Mouse (Mus musculus) lung, postnatal 36 days (tissue): Measurements from ENCODE around the gene Aldh9a1.

Experiments
- DNase-seq: peaks from one replicate; pipeline ENCODE4 v3.0.0; 2022; ENCODE audit warnings: mixed read lengths

The Aldh9a1 gene

DNA sequence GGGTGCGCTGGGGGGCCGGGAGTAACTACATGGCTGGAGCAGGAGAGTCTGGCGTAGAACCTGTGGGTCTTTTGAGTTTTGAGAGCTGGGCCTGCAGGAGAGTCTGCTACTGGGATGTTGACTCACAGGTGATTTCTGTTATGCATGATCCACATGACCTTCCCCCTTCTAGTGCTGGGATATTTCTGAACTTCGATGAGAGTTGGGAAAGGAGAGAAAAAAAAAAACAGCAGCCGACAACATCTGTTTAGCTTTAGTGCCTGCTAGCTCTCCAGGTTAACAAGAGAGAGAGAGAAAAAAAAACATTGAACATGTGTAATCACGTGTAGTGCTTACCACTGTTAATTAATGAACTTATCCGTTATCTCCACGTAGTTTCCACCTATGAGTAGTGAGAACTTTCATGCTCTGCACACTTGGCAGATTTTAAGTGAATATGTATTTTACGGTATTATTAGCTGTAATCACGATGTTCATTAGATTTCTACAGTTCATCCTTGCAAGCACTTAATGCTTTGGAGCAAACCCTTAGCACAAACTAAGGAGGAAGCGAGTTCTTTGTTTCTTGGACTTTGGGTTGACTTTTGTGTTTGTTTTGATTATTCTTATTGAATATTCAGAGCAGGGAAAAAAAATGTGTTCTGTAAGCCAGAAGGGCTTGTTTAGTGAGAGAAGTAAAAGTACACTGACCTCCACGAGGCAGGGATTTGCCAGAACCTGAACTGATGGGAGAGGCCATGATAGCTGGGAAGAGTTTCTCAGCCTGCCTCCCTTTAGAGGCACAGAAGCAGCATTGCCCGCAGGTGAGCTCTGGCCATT is 1.0 kb downstream of the Aldh9a1 start:
- no peak for DNase-seq

DNA sequence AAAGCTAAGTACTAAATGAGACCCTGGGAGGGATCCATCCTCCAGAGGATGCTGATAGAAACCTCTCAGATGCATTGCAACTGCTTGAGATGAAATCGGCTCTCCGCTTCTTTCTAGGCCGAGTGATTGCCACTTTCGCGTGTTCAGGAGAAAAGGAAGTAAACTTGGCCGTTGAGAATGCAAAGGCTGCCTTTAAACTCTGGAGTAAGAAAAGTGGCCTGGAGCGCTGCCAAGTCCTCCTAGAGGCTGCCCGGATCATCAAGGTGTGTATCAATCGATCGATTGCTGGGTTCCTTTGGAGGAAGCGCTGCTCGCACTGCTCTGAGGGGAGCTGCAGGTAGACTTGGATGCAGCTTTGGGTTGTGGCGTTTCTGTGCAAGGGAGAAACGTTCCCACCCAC is 2.6 kb downstream of the Aldh9a1 start:
- DNase-seq, result no peak

DNA sequence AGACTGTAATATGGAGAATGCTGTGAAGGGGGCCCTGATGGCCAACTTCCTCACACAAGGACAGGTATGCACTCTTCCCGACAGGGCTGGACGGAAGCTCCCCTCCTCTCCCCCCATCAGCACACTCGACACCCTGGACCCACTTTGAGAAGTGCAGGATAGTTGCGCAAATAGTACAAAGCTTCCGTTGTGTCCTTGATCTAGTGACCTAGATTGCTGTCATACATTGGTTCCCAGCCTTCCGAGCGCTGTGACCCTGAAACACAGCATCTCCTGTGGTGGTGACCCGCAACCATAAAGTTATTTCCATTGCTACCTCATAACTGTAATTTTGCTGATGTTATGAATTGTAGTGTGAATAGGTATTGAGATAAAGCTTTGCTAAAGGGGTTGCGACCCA is 7.6 kb downstream of the Aldh9a1 start:
- no peak for DNase-seq

DNA sequence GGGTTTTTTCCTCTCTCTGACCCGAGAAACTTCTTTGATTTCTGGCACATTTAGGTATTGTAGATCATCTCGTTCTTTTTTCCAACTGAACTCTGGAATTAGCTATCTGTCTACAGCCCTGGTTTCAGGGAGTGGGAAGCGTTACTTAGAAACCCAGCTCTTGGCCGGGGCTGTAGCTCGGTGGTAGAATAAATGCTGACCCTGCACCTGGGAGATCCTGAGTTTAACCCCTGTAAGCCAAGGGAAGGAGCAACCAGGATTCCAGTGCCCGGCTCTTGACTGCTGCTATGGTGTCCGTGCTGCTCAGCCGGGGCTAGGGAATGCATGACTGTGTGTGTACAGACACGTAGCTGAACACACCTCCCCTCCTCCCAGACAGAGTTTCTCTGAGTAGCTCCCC is 8.9 kb downstream of the Aldh9a1 start:
- no peak for DNase-seq

DNA sequence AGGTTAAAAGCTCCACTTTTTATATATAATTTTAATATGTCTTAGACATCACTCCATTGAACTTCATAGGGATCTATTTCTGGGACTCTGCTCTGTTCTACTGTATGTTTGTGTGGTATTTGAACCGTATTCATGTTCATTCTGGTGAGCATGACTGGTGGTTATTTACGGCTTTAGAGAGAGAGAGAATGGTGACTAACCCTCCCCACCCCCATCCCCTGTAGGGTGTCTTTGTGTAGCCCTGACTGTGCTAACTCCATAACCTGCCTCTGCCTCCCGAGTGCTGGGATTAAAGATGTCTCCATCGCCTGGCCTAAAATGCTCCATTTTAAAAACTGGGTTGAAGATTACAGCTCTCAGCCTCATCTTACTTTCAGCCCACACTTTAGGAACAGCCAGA is 10.5 kb downstream of the Aldh9a1 start:
- no peak for DNase-seq

DNA sequence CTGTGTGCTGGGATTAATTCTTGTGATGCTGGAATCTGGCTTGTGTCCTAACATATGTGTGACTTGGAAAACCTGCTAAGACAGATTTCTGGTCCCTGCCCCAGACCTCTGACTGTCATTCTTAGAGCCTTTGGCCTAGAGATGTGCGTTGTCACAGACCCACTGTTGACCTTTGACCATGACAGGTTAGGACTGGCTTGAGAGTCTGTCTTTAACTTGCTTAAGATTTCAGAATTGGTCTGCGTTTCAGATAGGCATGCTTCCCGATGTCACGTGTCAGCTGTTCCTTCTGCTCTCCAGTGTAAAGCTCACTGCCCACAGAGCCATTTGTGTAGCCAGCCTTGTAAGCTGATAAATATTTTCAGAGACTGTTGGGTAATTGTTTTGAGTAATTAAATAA is 13.0 kb downstream of the Aldh9a1 start:
- no peak for DNase-seq

DNA sequence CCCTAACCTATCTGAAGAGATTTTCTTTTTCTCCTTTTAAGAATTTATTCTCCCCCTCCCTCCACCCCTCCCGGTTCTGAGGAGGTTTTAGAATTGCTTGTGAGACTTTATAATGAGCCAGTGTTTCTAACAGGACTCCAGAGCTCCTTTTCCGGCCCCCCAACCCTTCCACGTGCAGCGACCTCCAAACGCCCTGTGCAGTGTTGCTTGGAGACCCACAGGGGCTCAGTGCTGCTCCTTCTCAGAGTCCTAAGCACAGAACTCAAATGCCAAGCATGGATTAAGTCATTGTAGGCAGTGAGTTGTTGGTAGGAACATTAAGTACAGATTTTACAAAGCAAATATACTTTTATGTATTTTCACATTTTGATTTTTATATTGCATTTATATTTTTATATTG is 13.5 kb downstream of the Aldh9a1 start:
- DNase-seq, result no peak

DNA sequence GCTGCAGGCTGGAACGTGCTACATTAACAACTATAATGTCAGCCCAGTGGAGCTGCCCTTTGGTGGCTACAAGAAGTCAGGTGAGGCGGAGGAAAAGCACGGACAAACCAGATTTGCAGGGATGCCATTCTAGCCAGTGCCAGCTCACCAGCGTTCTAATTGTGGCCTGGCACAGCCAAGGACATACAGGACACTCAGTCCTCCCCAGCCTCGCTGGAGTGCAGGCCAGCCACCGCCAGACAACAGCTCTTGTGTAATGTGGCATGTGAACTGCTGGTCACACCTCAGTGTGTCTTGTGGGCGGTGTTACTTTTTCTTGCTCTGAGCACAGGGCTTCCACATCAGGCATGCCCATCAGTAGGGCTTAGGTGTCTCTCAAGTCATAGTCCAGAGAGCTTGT is 16.0 kb downstream of the Aldh9a1 start:
- no peak for DNase-seq

DNA sequence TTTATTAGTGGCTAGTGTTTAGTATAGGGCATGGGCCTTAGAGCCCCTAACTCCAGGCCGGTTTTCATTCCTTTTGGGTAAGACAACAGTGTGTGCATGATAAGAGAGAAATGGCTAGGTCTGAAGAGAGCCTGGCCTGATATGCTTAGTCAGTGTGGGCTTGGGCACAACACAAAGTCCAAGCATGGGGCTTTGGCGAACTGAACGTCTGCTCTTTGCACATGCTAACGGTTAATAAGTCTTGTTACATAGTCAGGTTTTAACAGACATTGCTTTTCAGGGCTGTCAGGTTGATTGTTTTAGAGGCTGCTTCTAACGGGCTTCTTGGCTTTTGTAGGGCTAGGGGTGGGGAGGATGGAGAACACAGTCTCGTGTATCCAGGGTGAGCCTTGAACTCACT is 16.8 kb downstream of the Aldh9a1 start:
- no peak for DNase-seq

DNA sequence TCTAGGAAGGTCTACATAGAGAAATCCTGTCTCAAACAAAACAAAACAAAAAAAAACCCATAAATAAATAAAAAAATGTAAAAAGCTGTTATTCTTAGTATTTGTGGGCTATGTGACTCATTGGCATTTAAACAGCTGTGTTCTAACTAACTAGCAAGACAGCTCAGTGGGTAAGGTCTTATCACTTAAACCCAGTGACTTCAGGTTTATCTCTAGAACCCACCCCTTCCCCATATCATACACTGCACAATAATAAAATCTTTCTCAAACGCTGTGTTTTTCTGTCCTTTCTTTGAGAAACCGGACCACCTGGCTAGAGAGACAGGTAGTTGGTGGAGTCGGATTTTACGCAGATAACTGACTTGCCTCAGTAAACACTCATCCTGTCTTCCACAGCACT is 18.2 kb downstream of the Aldh9a1 start:
- no peak for DNase-seq

DNA sequence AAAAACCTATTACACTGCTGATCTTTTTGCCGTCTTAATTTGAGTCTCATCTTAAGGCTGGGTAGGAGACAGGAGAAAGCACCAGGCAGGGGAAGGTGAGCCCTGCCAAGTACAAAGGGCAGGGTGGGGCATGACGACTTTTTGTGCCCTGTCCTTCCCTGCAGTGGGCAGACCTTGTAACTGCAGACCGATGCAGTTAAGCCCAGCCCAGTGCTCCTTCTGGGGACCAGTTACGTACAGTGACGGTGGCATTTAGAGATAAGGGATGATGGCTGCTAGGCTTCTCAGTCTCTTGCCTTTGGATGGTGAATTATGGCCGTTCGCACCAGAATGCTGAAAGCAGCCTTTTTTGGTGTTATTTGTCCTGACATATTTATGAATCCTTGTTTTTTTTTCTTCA is 18.7 kb downstream of the Aldh9a1 start:
- DNase-seq, result no peak

DNA sequence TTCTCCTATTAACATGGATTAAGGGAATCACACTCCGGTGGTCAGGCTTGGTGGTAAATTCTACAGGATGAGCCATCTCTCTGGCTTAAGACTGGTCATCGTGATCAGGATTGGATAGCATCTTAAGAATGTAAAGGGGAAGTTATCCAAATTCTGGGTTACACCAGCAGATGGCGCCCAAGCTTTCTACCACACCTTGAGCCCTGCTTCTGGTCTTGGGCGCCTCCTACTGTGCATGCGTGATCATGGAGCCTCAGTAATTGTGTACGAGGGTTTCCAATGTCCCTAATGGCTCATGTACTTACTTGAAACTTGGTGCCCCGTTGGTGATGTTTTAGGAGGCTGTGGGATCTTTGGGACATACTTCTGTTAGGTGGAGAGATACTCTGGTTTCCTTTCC is 20.1 kb downstream of the Aldh9a1 start:
- DNase-seq, result peak; percentile 97

DNA sequence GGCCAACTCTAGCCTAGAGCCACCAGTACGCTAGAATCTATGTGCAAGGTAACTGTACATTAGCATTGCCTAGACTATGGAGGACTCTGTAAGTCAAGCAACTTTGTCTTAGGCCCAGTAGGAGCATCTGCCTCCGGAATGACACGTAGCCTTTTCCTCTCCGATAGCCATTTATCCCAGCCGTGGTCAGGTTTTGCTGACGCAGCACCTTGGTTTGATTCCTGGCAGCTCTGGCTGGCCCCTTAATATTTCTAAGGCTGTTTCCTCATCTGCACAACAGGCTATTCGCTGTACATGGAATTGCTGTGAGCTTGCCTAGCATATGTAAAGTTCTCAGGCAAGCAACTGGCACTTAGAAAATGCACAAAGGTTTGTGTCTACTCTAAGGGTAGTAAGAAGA is 22.9 kb downstream of the Aldh9a1 start:
- DNase-seq, result no peak

DNA sequence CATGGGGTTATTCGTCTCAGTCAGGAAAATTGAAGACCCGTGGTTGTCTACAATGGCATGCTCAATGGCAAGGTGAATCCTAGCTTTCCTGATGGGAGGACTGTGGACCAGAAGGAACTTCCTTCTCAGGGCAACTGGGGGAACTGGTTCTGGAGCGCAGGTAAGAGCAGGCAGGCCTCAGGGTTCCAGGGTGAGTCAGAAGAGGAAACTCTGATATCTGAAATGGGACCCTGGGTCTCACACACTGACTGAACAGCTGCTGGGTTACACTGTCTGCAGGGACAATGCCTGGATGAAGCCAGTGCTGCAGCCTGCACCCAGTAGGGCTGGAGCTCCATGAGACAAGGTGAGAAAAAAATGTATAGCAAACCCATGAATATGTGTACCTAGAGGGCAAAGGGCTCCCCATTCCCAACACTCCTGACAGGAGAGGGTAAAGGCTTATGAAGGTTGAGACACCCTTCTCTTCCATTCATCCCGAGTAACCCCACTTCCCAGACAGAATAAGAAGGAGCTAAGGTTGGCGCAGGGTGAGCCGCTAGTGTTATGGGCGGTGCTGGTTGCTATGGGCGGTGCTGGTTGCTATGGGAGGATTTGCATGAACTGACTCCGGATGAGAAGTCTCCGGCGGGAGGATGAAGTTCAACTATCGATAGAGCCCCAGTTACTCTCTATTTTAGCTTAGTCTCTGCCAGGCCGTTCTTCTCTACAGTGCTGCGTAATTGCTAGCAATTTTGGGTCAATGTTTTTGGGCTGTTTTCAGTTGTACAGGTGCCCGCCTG is 24.4 kb downstream of the Aldh9a1 start:
- peak; percentile 84 for DNase-seq

DNA sequence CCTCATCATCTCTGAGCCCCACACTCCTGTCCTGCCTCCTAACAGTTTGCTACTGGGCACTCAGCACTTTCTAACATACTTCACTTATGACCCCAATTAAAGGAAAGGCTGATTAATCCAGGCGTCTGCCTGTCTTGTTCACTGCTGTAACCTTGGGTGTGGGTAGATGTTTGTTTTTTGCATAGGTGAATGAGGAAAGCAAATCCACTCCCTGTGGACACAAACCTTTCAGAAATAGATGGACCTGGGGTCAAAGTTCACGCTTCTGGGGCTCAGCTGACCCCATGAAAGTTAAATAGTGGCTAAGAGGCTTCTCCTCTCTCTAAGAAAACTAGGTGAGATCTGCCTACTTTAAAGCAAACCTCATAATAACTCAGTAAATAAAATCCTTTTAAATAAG is 25.2 kb downstream of the Aldh9a1 start:
- no peak for DNase-seq

DNA sequence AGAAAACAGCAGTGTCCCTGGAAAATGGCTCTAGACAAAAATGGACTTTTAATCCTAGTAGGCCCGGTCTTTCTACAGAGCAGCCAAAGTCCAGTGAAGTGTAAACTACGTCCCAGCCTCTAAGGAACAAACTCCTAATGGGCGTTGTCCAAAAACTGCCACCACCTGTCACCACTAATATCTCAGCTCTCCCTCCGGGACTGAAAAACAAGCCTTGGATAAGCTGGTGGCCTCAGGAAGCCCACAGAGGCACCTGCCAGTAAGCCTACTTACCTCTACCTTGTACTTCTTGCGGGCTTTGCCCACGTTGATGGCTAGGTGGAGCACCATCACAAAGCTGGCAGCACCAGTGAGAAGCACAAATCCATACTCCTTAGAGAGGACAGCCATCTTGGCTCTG is 28.2 kb downstream of the Aldh9a1 start:
- DNase-seq, result no peak

DNA sequence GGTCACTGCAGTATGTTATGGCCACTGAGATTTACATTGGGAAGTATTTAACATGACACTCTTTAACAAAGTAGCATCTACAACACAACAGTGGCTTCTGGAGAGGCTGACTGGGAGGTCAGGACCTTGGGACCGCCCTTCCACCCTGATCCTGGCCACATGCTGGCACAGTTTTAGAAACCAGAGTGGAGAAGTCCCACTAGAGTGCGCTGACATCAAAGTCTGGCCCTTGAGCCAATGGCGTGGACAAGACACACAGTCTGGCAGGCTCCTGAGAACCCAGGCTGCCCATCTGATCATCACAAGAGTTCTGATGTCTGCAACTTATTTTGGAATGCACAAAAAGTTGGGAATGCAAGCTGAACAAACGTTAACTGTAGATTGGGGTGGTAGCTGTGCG is 30.0 kb downstream of the Aldh9a1 start:
- no peak for DNase-seq

DNA sequence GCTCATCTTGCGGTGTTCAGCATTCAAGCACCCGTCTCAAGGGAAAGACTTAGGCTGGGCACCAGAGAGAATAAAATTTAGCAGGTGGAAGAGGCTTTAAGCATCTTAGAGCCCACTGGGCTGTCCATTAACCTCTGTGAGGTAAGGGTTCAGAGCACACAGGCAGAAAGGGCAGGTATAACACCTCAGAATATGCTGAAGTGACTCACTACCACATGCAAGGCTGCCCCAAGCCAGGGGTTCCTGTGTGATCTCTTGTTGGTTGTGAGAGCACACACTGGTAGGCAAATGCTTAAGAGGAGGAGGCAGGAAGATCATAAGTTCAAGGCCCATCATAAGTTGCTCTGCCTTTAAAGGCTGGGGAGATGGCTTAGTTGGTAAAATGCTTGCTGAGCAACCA is 30.4 kb downstream of the Aldh9a1 start:
- DNase-seq, result no peak

DNA sequence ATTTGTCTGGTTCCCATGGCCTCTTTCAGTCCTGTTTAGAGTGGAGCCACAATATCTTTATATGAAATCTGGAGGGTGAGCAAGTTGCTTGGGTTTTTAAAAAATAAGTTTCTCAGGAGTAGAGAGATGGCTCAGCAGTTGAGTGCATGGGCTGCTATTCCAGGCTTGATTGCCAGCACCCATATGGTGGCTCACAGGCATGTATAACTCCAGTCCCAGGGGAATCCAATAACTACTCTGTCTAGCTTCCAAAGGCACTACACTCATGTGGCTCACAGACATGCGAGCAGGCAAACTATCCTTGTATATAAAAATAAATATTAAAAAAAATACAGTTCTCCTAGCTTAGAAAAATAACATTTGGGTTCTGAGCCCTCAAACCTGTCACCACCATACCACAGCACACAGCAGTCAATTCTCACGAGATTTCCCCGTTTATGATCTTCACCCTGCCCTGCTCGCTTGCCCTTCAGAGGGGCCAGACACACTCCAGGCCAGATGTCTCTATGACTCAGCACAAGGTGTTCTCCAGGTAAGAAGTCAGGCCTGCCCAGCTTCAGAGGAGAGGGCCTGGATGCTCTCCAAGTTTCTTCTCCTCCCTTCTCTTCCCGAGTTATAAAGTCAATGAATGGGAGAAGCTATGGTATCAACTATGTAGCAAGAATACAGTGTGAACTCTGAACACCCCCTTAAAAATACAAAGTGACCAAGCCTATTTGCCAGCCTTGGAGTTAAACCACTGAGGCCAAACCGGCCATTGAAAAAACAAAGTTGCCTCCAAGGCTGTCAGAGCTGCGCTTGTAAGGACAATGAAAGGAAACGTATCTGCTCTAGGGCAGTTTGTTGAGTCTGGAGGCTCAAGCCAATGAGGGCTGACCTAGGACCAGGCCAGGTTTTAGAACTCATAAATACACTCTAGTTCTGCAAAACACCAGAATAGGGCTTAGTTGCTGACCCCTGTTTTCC is 31.5 kb downstream of the Aldh9a1 start:
- peak; percentile 30 for DNase-seq

DNA sequence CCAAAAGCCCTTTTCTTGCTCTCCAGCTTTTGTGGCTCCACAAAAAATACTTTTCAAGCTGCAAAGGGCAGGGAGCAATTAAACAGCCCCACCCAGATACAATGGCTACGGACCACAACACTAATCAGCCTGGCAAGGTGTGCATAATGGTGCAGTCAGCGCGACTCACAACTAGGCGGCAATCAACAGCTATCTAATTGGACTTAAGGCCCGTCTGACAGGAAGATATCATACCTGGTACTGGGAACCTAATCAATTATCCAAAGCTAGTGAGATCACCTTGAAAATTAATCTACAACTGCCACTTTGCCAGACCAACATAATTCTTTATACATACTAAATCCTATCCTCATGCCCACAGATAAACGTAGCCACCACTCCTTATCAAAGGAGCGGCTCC is 32.5 kb downstream of the Aldh9a1 start:
- DNase-seq, result no peak

DNA sequence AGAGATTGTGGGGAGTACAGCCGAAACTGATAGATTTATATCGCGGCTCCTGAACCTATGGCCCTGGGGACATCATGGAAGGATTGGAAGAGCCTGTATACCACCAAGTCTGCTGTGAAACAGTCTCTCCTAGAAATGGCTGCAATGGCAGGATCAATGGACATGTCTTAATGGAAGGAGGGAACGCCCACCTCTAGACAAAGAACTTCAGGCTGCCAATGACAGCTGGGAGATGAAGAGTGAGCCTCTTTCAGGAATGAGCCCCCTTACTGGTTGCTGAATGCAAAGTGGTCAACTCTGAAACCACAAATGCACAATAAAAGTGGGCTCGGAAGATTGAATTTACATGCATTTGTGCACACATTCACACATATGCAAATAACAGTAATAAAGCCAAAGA is 33.0 kb downstream of the Aldh9a1 start:
- DNase-seq, result no peak

DNA sequence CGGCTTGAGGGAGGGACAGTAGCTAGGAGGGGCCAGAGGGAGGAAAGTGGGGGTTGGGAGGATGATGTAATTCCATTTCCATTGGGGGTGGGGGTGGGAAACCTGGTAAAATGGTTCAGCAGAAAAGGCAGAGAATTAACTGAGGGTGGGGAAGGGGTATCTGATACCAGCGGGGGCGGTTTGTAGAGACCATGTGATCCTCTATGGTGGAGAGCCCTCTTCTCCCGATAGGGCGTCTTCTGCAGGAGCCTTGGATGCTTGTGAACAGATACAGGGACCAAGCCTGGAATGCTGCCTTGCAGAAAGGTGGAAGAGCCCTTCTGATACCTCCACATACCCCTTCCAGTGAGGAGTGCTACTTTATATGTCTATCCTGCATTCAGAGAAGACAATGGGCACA is 33.4 kb downstream of the Aldh9a1 start:
- no peak for DNase-seq

DNA sequence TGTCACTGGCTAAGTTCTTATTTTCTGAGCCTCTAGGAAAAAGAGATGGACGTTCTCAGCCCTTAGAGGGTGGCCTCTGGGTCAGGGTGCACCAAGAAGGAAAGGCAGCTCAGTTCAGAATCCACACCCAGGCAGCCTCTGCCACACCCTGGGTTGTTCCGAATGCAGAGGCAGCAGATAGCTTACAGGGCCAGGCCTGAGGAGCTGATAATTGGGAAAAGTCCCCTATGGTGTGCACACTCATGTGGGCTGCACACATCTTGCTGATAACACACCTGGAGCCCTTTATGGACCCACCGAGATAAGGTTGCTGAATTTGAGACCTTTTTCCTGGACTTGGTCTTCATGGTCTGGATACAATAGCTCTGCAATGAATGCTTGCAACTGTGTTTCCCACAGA is 34.4 kb downstream of the Aldh9a1 start:
- no peak for DNase-seq
